14 mouse cellular contexts compared by ENCODE assay signal in the genomic region with DNA sequence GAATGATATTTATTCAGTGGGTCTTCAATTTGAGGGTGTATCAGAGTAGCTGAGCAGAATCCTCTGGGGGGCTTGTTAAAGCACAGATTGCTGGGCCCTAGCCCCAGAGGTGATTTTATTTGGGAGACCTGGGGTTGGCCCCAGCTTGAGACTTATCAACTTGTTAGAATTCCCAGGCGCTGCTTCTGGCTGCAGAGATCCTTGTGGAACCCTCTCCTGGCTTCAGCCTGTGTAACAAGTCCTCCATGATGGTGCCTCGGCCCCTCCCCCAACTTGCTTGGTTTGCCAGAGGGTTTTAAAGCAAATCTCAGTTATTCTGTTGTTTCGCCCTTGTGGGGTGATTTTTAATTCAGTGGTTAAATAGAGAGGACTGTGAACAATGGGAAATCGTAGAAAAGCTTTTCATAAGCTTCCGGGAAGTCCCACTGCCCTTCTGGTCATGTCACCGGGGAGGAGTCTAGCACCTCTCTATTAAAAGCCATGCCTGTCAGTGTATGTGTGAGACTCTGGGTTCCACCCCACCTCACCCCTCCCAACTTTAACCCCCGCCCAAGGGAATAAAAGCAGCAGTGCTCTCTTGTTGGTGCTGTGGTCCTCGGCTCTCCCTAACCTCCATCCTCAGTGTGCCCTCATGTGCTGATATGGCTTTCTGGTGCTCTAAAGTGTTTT.
DNase-seq lines count a peak whose midpoint lies in the region; ATAC-seq and TF ChIP-seq lines count a peak whose summit lies in the region.
"Had no signal": no experiment of that assay in that cellular context is flagged by ENCODE, and none has a peak within 500 bp of the region (broad histone marks: within the 10 kb centered on the region; RNA-seq: fewer than 3 reads in every experiment).

No protein-coding gene starts in this region.

- no peaks in the 10 kb centered on the region for H3K9me3 ChIP-seq in hindbrain, embryonic 11.5 days (ENCODE audit: control insufficient read depth, low read length)
- no peaks in the 10 kb centered on the region for H3K9me3 ChIP-seq in hindbrain, embryonic 14.5 days (ENCODE audit: control insufficient read depth, low read length)
- H3K9me3 ChIP-seq in embryonic facial prominence, embryonic 10.5 days, result no peaks in the 10 kb centered on the region
- H3K9me3 ChIP-seq in embryonic facial prominence, embryonic 14.5 days (ENCODE audit: control insufficient read depth, low read length), result no peaks in the 10 kb centered on the region
- no peaks in the 10 kb centered on the region for H3K9me3 ChIP-seq in midbrain, embryonic 12.5 days
- H3K9me3 ChIP-seq in intestine, postnatal 0 days (ENCODE audit: control insufficient read depth), result no peaks in the 10 kb centered on the region
- H3K9me3 ChIP-seq: limb, embryonic 15.5 days; neural tube, embryonic 13.5 days had no signal

- H3K27me3 ChIP-seq in hindbrain, embryonic 11.5 days (ENCODE audit: control insufficient read depth, insufficient read depth, low read length), result no peaks in the 10 kb centered on the region
- no peaks in the 10 kb centered on the region for H3K27me3 ChIP-seq in hindbrain, embryonic 14.5 days (ENCODE audit: control insufficient read depth, insufficient read depth, low read length)
- peaks cover 12% of the 10 kb centered on the region for H3K27me3 ChIP-seq in embryonic facial prominence, embryonic 10.5 days (replicated peaks; ENCODE audit: low read depth, poor library complexity, severe bottlenecking)
- H3K27me3 ChIP-seq in embryonic facial prominence, embryonic 14.5 days (replicated peaks; ENCODE audit: control insufficient read depth, insufficient read depth, low read length), result no peaks in the 10 kb centered on the region
- H3K27me3 ChIP-seq in midbrain, embryonic 12.5 days, result no peaks in the 10 kb centered on the region
- no peaks in the 10 kb centered on the region for H3K27me3 ChIP-seq in intestine, postnatal 0 days (replicated peaks; ENCODE audit: control insufficient read depth, insufficient read depth, low read length)
- H3K27me3 ChIP-seq: megakaryocyte, embryonic 14.5 days; neural tube, embryonic 13.5 days; Patski had no signal

- H3K4me2 ChIP-seq in hindbrain, embryonic 11.5 days (replicated peaks; ENCODE audit: low read depth, low read length), result no peak overlapping the region
- no peak overlapping the region; the same call in 1 of the 2 replicates for H3K4me2 ChIP-seq in hindbrain, embryonic 14.5 days (replicated peaks)
- no peak overlapping the region; the same call in 1 of the 2 replicates for H3K4me2 ChIP-seq in embryonic facial prominence, embryonic 14.5 days (ENCODE audit: low read depth, low read length)
- no peak overlapping the region for H3K4me2 ChIP-seq in midbrain, embryonic 12.5 days (replicated peaks)
- no peak overlapping the region for H3K4me2 ChIP-seq in intestine, postnatal 0 days (replicated peaks; ENCODE audit: low read depth)

- 34% methylated on average over 8 of the region's 8 CpGs for WGBS in hindbrain, embryonic 11.5 days
- WGBS in hindbrain, embryonic 14.5 days, result 31% methylated on average over 8 of the region's 8 CpGs
- WGBS in embryonic facial prominence, embryonic 10.5 days, result 44% methylated on average over 8 of the region's 8 CpGs
- 50% methylated on average over 8 of the region's 8 CpGs for WGBS in embryonic facial prominence, embryonic 14.5 days
- 28% methylated on average over 8 of the region's 8 CpGs for WGBS in midbrain, embryonic 12.5 days
- WGBS in intestine, postnatal 0 days, result 77% methylated on average over 8 of the region's 8 CpGs

- no peak overlapping the region for H3K27ac ChIP-seq in hindbrain, embryonic 11.5 days (ENCODE audit: low read depth, low read length)
- H3K27ac ChIP-seq in hindbrain, embryonic 14.5 days, result no peak overlapping the region
- H3K27ac ChIP-seq in embryonic facial prominence, embryonic 10.5 days (replicated peaks), result peak overlapping the region; percentile 35; the same call in 1 of the 2 replicates
- no peak overlapping the region for H3K27ac ChIP-seq in embryonic facial prominence, embryonic 14.5 days (replicated peaks; ENCODE audit: low read depth, low read length)
- H3K27ac ChIP-seq in midbrain, embryonic 12.5 days (replicated peaks), result 0 out of 2 replicates have a peak overlapping the region, but pooled peaks have one; percentile 20
- H3K27ac ChIP-seq in intestine, postnatal 0 days (ENCODE audit: low read depth, low read length), result no peak overlapping the region
- H3K27ac ChIP-seq: limb, embryonic 15.5 days; neural tube, embryonic 13.5 days had no signal

- H3K4me1 ChIP-seq in hindbrain, embryonic 11.5 days (replicated peaks; ENCODE audit: control insufficient read depth, insufficient read depth, low read length), result peaks cover 17% of the 10 kb centered on the region
- peaks cover 21% of the 10 kb centered on the region for H3K4me1 ChIP-seq in hindbrain, embryonic 14.5 days (replicated peaks; ENCODE audit: control insufficient read depth, insufficient read depth, low read length)
- peaks cover 60% of the 10 kb centered on the region for H3K4me1 ChIP-seq in embryonic facial prominence, embryonic 10.5 days
- peaks cover 19% of the 10 kb centered on the region for H3K4me1 ChIP-seq in embryonic facial prominence, embryonic 14.5 days (ENCODE audit: control insufficient read depth, insufficient read depth, low read length)
- H3K4me1 ChIP-seq in midbrain, embryonic 12.5 days, result peaks cover 45% of the 10 kb centered on the region
- peaks cover 5% of the 10 kb centered on the region for H3K4me1 ChIP-seq in intestine, postnatal 0 days (replicated peaks; ENCODE audit: control insufficient read depth, insufficient read depth, low read length)

- no peak overlapping the region for H3K4me3 ChIP-seq in hindbrain, embryonic 11.5 days (ENCODE audit: low read depth, low read length)
- H3K4me3 ChIP-seq in hindbrain, embryonic 14.5 days (replicated peaks; ENCODE audit: low read length), result no peak overlapping the region
- H3K4me3 ChIP-seq in embryonic facial prominence, embryonic 10.5 days, result no peak overlapping the region
- H3K4me3 ChIP-seq in embryonic facial prominence, embryonic 14.5 days (ENCODE audit: low read depth, low read length), result no peak overlapping the region
- H3K4me3 ChIP-seq in midbrain, embryonic 12.5 days, result no peak overlapping the region
- H3K4me3 ChIP-seq in intestine, postnatal 0 days (ENCODE audit: low read depth, low read length), result no peak overlapping the region

- no peak for ATAC-seq in hindbrain, embryonic 11.5 days (ENCODE audit: low FRiP score)
- no peak for ATAC-seq in hindbrain, embryonic 14.5 days (ENCODE audit: low FRiP score)
- ATAC-seq in embryonic facial prominence, embryonic 14.5 days (ENCODE audit: low read depth), result peak; percentile 47; the same call in 1 of the 2 replicates
- ATAC-seq in midbrain, embryonic 12.5 days (ENCODE audit: low FRiP score, low read depth), result peak; percentile 35; the same call in 1 of the 2 replicates
- no peak for ATAC-seq in intestine, postnatal 0 days
- no peak for ATAC-seq in CD4-positive, CD25-positive, alpha-beta regulatory T cell, adult 4 months
- ATAC-seq: Patski had no signal

- peak; percentile 50 for DNase-seq in hindbrain, embryonic 11.5 days (ENCODE audit: low spot score)
- no peak for DNase-seq in hindbrain, embryonic 14.5 days (ENCODE audit: low spot score)
- peak; percentile 20 for DNase-seq in embryonic facial prominence, embryonic 10.5 days (ENCODE audit: low spot score)
- DNase-seq in embryonic facial prominence, embryonic 14.5 days (ENCODE audit: low spot score), result peak; percentile 65
- DNase-seq: cerebellum, adult 2 months; kidney, adult 18-20 months; kidney, postnatal 25 days had no signal

- no peaks in the 10 kb centered on the region for H3K36me3 ChIP-seq in hindbrain, embryonic 11.5 days (ENCODE audit: control insufficient read depth, insufficient read depth, low read length)
- no peaks in the 10 kb centered on the region for H3K36me3 ChIP-seq in hindbrain, embryonic 14.5 days (replicated peaks; ENCODE audit: control insufficient read depth, insufficient read depth)
- no peaks in the 10 kb centered on the region for H3K36me3 ChIP-seq in embryonic facial prominence, embryonic 10.5 days (replicated peaks)
- no peaks in the 10 kb centered on the region for H3K36me3 ChIP-seq in embryonic facial prominence, embryonic 14.5 days (ENCODE audit: control insufficient read depth, insufficient read depth, low read length)
- no peaks in the 10 kb centered on the region for H3K36me3 ChIP-seq in midbrain, embryonic 12.5 days
- H3K36me3 ChIP-seq in intestine, postnatal 0 days (ENCODE audit: control insufficient read depth, insufficient read depth), result no peaks in the 10 kb centered on the region
- H3K36me3 ChIP-seq: limb, embryonic 15.5 days; neural tube, embryonic 13.5 days had no signal

- TF ChIP-seq CTCF in intestine, postnatal 0 days (IDR thresholded peaks at IDR 0.05; ENCODE audit: low read depth), result no peak

- H3K9ac ChIP-seq in hindbrain, embryonic 11.5 days (ENCODE audit: low read depth, low read length), result no peak overlapping the region
- H3K9ac ChIP-seq in hindbrain, embryonic 14.5 days, result no peak overlapping the region
- H3K9ac ChIP-seq in embryonic facial prominence, embryonic 14.5 days (ENCODE audit: low read depth, low read length), result no peak overlapping the region
- H3K9ac ChIP-seq in midbrain, embryonic 12.5 days (replicated peaks), result no peak overlapping the region
- H3K9ac ChIP-seq in intestine, postnatal 0 days (ENCODE audit: low read depth, low read length), result no peak overlapping the region
- H3K9ac ChIP-seq: limb, embryonic 15.5 days had no signal

Comparison
In these comparisons a context has a peak if more than half of its experiments do, and no peak if none do; other contexts are left out.
1. H3K27ac ChIP-seq: peak in embryonic facial prominence, embryonic 10.5 days (single experiment) and midbrain, embryonic 12.5 days (single experiment); none in hindbrain, embryonic 11.5 days (single experiment), hindbrain, embryonic 14.5 days (single experiment), embryonic facial prominence, embryonic 14.5 days (single experiment) and intestine, postnatal 0 days (single experiment).
2. ATAC-seq: peak in embryonic facial prominence, embryonic 14.5 days (single experiment) and midbrain, embryonic 12.5 days (single experiment); none in hindbrain, embryonic 11.5 days (single experiment), hindbrain, embryonic 14.5 days (single experiment), intestine, postnatal 0 days (single experiment) and CD4-positive, CD25-positive, alpha-beta regulatory T cell, adult 4 months (single experiment).